ENCODE assay signal across 8 mouse cellular contexts in the genomic region with DNA sequence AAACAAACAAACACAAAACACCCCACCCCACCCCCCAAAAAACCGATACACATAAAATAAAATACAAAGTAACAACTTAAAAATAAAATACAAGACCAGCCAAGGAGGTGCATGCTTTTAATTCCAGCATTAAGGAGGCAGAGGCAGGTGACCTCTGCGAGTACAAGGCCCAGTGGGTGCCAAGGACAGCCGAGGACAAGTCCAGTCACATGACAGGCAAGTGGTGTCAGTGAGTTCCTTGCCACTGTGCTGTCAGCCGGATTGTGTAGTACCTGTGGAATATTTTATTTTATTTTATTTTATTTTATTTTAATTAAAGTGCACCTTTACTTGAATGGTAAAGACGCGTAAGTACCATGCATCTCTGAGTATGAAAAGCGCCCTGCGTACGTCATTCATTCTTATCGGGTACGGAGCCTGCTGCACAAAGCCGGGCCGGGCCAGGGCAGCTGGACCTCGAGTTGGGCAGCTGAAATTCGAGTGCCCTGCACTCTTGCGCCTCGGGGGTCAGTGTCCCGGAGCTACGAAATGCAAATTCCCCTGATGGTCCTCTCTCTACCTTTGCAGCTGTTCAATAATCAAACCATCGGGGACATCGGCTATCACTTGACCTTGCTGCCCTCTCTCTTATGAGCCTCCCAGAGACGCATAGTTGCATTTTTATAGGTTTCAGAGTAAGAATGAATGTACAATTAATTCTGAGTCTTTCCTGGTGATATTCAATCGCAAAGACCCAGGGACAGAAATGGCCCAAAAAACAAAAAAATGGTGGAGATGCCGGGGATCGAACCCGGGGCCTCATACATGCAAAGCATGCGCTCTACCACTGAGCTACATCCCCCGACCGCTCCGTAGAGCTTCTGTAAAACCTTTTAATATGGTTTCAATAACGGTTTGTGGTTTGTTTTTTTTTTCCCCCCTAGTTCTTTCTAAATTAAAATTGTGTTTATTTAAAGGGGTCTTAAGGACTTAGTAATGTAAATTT. TPM values are rescaled to one million over a fixed set of nuclear protein-coding genes. Genes with fewer than 3 reads are reported as not detected.
DNase-seq lines count a peak whose midpoint lies in the region; TF ChIP-seq lines count a peak whose summit lies in the region.

No protein-coding gene starts in this region.

- TF ChIP-seq CTCF in lung, adult 2 months (IDR thresholded peaks at IDR 0.05; ENCODE audit: insufficient read depth, low read length): no peak
- no peak for TF ChIP-seq CTCF in heart, adult 2 months (IDR thresholded peaks at IDR 0.05)
- no peak for TF ChIP-seq CTCF in liver, adult 2 months (IDR thresholded peaks at IDR 0.05; ENCODE audit: low read depth, low read length)
- TF ChIP-seq CTCF in testis, adult 2 months (IDR thresholded peaks at IDR 0.05; ENCODE audit: control insufficient read depth, insufficient read depth, insufficient replicate concordance, low read depth, low read length): no peak

- no peaks in the 10 kb centered on the region for H3K27me3 ChIP-seq in heart, adult 2 months (ENCODE audit: control insufficient read depth, insufficient read depth, low read length)
- H3K27me3 ChIP-seq in liver, adult 2 months (ENCODE audit: control insufficient read depth, insufficient read depth, low read length): no peaks in the 10 kb centered on the region
- peaks cover 2% of the 10 kb centered on the region; the same call in 1 of the 2 replicates for H3K27me3 ChIP-seq in testis, adult 2 months (ENCODE audit: control insufficient read depth, insufficient read depth, low read length)

- no peaks in the 10 kb centered on the region for H3K4me1 ChIP-seq in lung, adult 2 months (ENCODE audit: control insufficient read depth, insufficient read depth, low read length)
- peaks cover 3% of the 10 kb centered on the region for H3K4me1 ChIP-seq in heart, adult 2 months (ENCODE audit: control insufficient read depth, insufficient read depth, low read length)
- peaks cover 14% of the 10 kb centered on the region for H3K4me1 ChIP-seq in liver, adult 2 months (ENCODE audit: control insufficient read depth, insufficient read depth, low read length)
- H3K4me1 ChIP-seq in testis, adult 2 months (ENCODE audit: control insufficient read depth, insufficient read depth, low read length): peaks cover 33% of the 10 kb centered on the region

- DNase-seq in lung, adult 2 months: peak; percentile 59
- no peak for DNase-seq in lung, adult 18-20 months
- peak; percentile 78 to 82 for DNase-seq in cerebellum, postnatal 25 days
- DNase-seq in heart, adult 2 months: peak; percentile 67 to 79
- DNase-seq in kidney, adult 9 months: peak; percentile 82
- DNase-seq in liver, adult 2 months (ENCODE audit: extremely low read depth, low read depth, low spot score): peak; percentile 83
- DNase-seq in neural tube, embryonic 10.5 days (ENCODE audit: extremely low spot score, low spot score): peak; percentile 78

- TF ChIP-seq EP300 in heart, adult 2 months (IDR thresholded peaks at IDR 0.05; ENCODE audit: insufficient read depth, low read depth, low read length): peak; percentile 66; the same call in 1 of the 2 replicates

- 28% methylated on average over 31 of the region's 31 CpGs for WGBS in lung, adult 2 months
- WGBS in heart, adult 2 months: 24% methylated on average over 31 of the region's 31 CpGs
- WGBS in liver, adult 2 months: 17% methylated on average over 31 of the region's 31 CpGs

- no peak overlapping the region for H3K4me3 ChIP-seq in lung, adult 2 months (replicated peaks; ENCODE audit: extremely low read depth, low read depth, low read length)
- peak overlapping the region; percentile 69 for H3K4me3 ChIP-seq in heart, adult 2 months
- H3K4me3 ChIP-seq in liver, adult 2 months (ENCODE audit: insufficient read depth, low read depth, low read length): peak overlapping the region; percentile 34
- H3K4me3 ChIP-seq in testis, adult 2 months (ENCODE audit: control insufficient read depth, low read depth, low read length): peak overlapping the region; percentile 58

- intact Hi-C loops in heart, adult 2 months (cut with DNase I): loop anchor here (2.0 kb wide), 1 partner anchor 15 kb away; a partner anchor contains a TSS

- H3K27ac ChIP-seq in heart, adult 2 months: peak overlapping the region; percentile 95
- peak overlapping the region; percentile 97 for H3K27ac ChIP-seq in liver, adult 2 months (replicated peaks; ENCODE audit: insufficient read depth, low read depth, low read length)
- peak overlapping the region; percentile 10; the same call in 1 of the 2 replicates for H3K27ac ChIP-seq in testis, adult 2 months (ENCODE audit: control insufficient read depth, insufficient read depth, low read depth, low read length)

- no peaks in the 10 kb centered on the region for H3K79me2 ChIP-seq in heart, adult 2 months (replicated peaks; ENCODE audit: control insufficient read depth, insufficient read depth, low read length)
- H3K79me2 ChIP-seq in liver, adult 2 months (ENCODE audit: control insufficient read depth, insufficient read depth, low read length): no peaks in the 10 kb centered on the region

- H3K36me3 ChIP-seq in heart, adult 2 months (ENCODE audit: control insufficient read depth, insufficient read depth, low read length): no peaks in the 10 kb centered on the region
- no peaks in the 10 kb centered on the region for H3K36me3 ChIP-seq in liver, adult 2 months (ENCODE audit: control insufficient read depth, insufficient read depth, low read length)
- no peaks in the 10 kb centered on the region for H3K36me3 ChIP-seq in testis, adult 2 months (ENCODE audit: control insufficient read depth, insufficient read depth, low read length)

- TF ChIP-seq POLR2A in lung, adult 2 months (IDR thresholded peaks at IDR 0.05; ENCODE audit: borderline replicate concordance, extremely low read depth, low read depth, low read length): no peak
- TF ChIP-seq POLR2A in heart, adult 2 months (IDR thresholded peaks at IDR 0.05; ENCODE audit: insufficient read depth, low read depth, low read length): peak; percentile 56; the same call in 1 of the 2 replicates
- TF ChIP-seq POLR2A in liver, adult 2 months (IDR thresholded peaks at IDR 0.05; ENCODE audit: extremely low read depth, insufficient read depth, low read length): no peak
- TF ChIP-seq POLR2A in testis, adult 2 months (IDR thresholded peaks at IDR 0.05; ENCODE audit: control insufficient read depth, low read depth, low read length): no peak

- H3K9ac ChIP-seq in heart, adult 2 months (ENCODE audit: low read depth, low read length): peak overlapping the region; percentile 66
- peak overlapping the region; percentile 19 for H3K9ac ChIP-seq in liver, adult 2 months (ENCODE audit: low read depth, low read length)

RNA-seq across cellular contexts. Expression of a gene that starts 13.8 kb away (rescaled TPM):
- 705 and 874 TPM in 2 replicates for polyA plus RNA-seq in lung, adult 2 months (2012; rRNA removed)
- 1,000 to 10,000 TPM in 1 of 2 experiments, 100 to 1,000 TPM in 1; 894 to 1,473 TPM for total RNA-seq in heart, adult 2 months (2021)
- polyA plus RNA-seq in heart, adult 2 months (2012; rRNA removed): 664 and 1,033 TPM in 2 replicates
- 634 and 1,049 TPM in 2 replicates for total RNA-seq in liver, adult 2 months (2014; rRNA removed)
- polyA plus RNA-seq in liver, adult 2 months (2012; rRNA removed): 990 and 1,297 TPM in 2 replicates
- 1,188 and 1,319 TPM in 2 replicates for polyA plus RNA-seq in testis, adult 2 months (2012; rRNA removed)

RNA-seq across cellular contexts. Expression of a gene that starts 14.7 kb away (rescaled TPM):
- polyA plus RNA-seq in lung, adult 2 months (2012; rRNA removed): 0.20 and 0.25 TPM in 2 replicates
- total RNA-seq in heart, adult 2 months (2021): under 1 TPM in 1 of 2 experiments, not detected in 1; 0.21 TPM
- polyA plus RNA-seq in heart, adult 2 months (2012; rRNA removed): 0.12 and 0.23 TPM in 2 replicates
- total RNA-seq in liver, adult 2 months (2014; rRNA removed): 0.13 TPM in 1 of 2 replicates, not detected in the other
- polyA plus RNA-seq in liver, adult 2 months (2012; rRNA removed): 0.16 and 0.24 TPM in 2 replicates
- polyA plus RNA-seq in testis, adult 2 months (2012; rRNA removed): 84.2 and 109 TPM in 2 replicates

RNA-seq across cellular contexts. Expression of a gene that starts 30.1 kb away (rescaled TPM):
- 11.1 and 13.4 TPM in 2 replicates for polyA plus RNA-seq in lung, adult 2 months (2012; rRNA removed)
- total RNA-seq in heart, adult 2 months (2021): 10 to 100 TPM; 11.1 to 12.4 TPM
- polyA plus RNA-seq in heart, adult 2 months (2012; rRNA removed): 14.8 and 15.7 TPM in 2 replicates
- total RNA-seq in liver, adult 2 months (2014; rRNA removed): 3.8 and 5.6 TPM in 2 replicates
- polyA plus RNA-seq in liver, adult 2 months (2012; rRNA removed): 12.0 and 14.0 TPM in 2 replicates
- 17.0 and 19.5 TPM in 2 replicates for polyA plus RNA-seq in testis, adult 2 months (2012; rRNA removed)

RNA-seq across cellular contexts. Expression of a gene that starts 37.6 kb away (rescaled TPM):
- 5.0 and 8.2 TPM in 2 replicates for polyA plus RNA-seq in lung, adult 2 months (2012; rRNA removed)
- total RNA-seq in heart, adult 2 months (2021): 10 to 100 TPM; 52.2 to 52.4 TPM
- 31.4 and 31.5 TPM in 2 replicates for polyA plus RNA-seq in heart, adult 2 months (2012; rRNA removed)
- total RNA-seq in liver, adult 2 months (2014; rRNA removed): 7.7 and 8.8 TPM in 2 replicates
- polyA plus RNA-seq in liver, adult 2 months (2012; rRNA removed): 18.3 and 23.0 TPM in 2 replicates
- polyA plus RNA-seq in testis, adult 2 months (2012; rRNA removed): 41.4 and 42.7 TPM in 2 replicates

Comparison
In these comparisons a context has a peak if more than half of its experiments do, and no peak if none do; other contexts are left out.
1. DNase-seq: peak in lung, adult 2 months (single experiment), cerebellum, postnatal 25 days (2 of 2), heart, adult 2 months (2 of 2), kidney, adult 9 months (single experiment), liver, adult 2 months (single experiment) and neural tube, embryonic 10.5 days (single experiment); none in lung, adult 18-20 months (0 of 2).
2. H3K27ac ChIP-seq: peak in every context shown above with its lines; median percentile 97 in liver, adult 2 months; 95 in heart, adult 2 months; 10 in testis, adult 2 months.
3. RNA of a gene that starts 14.7 kb away (polyA plus RNA-seq): 84.2 to 109 TPM in testis, adult 2 months; 0.20 to 0.25 TPM in lung, adult 2 months, 0.16 to 0.24 TPM in liver, adult 2 months and 0.12 to 0.23 TPM in heart, adult 2 months; every median in the first group is over 10 times any median in the second.